ENCODE assay signal across 21 mouse cellular contexts in genomic region chr5:99591348-99591747, GRCm38 (mm10).
DNase-seq lines count a peak whose midpoint lies in the region; ATAC-seq and TF ChIP-seq lines count a peak whose summit lies in the region.
"Had no signal": no experiment of that assay in that cellular context is flagged by ENCODE, and none has a peak within 500 bp of the region (broad histone marks: within the 10 kb centered on the region; RNA-seq: fewer than 3 reads in every experiment).

No protein-coding gene starts in this region.

- H3K4me1 ChIP-seq in liver, adult 2 months (ENCODE audit: control insufficient read depth, insufficient read depth, low read length), result no peaks in the 10 kb centered on the region; the same call in 1 of the 2 replicates
- H3K4me1 ChIP-seq in intestine, embryonic 15.5 days (replicated peaks), result no peaks in the 10 kb centered on the region
- peaks cover 5% of the 10 kb centered on the region; the same call in 1 of the 2 replicates for H3K4me1 ChIP-seq in limb, embryonic 11.5 days (ENCODE audit: control insufficient read depth, insufficient read depth, low read length)
- H3K4me1 ChIP-seq: heart, embryonic 10.5 days; hindbrain, embryonic 12.5 days had no signal

- peak; percentile 56; the same call in 1 of the 2 replicates for ATAC-seq in intestine, embryonic 15.5 days
- ATAC-seq in limb, embryonic 11.5 days (ENCODE audit: insufficient number of reproducible peaks, low FRiP score, low TSS enrichment, low read depth), result peak; percentile 9; the same call in 1 of the 2 replicates
- ATAC-seq: activated CD4-positive, CD25-positive, alpha-beta regulatory T cell, adult 4 months; forebrain, embryonic 14.5 days; Patski had no signal

- H3K9me3 ChIP-seq in intestine, embryonic 15.5 days, result no peaks in the 10 kb centered on the region
- H3K9me3 ChIP-seq in limb, embryonic 11.5 days (ENCODE audit: control insufficient read depth, low read length), result no peaks in the 10 kb centered on the region
- H3K9me3 ChIP-seq: heart, embryonic 10.5 days had no signal

- H3K79me2 ChIP-seq in liver, adult 2 months (ENCODE audit: control insufficient read depth, insufficient read depth, low read length), result no peaks in the 10 kb centered on the region

- H3K4me2 ChIP-seq in intestine, embryonic 15.5 days (replicated peaks), result no peak overlapping the region
- no peak overlapping the region for H3K4me2 ChIP-seq in limb, embryonic 11.5 days (ENCODE audit: low read depth, severe bottlenecking)
- H3K4me2 ChIP-seq: hindbrain, embryonic 12.5 days had no signal

- WGBS in liver, adult 2 months, result 39% methylated on average over 6 of the region's 6 CpGs
- WGBS in intestine, embryonic 15.5 days, result 48% methylated on average over 6 of the region's 6 CpGs
- 19% methylated on average over 6 of the region's 6 CpGs for WGBS in limb, embryonic 11.5 days

- no peak for TF ChIP-seq CTCF in liver, adult 2 months (IDR thresholded peaks at IDR 0.05; ENCODE audit: low read depth, low read length)

- H3K9ac ChIP-seq in liver, adult 2 months (ENCODE audit: low read depth, low read length), result no peak overlapping the region
- H3K9ac ChIP-seq in intestine, embryonic 15.5 days, result no peak overlapping the region
- H3K9ac ChIP-seq in limb, embryonic 11.5 days (ENCODE audit: low read length), result no peak overlapping the region
- H3K9ac ChIP-seq: hindbrain, embryonic 12.5 days had no signal

- H3K27me3 ChIP-seq in liver, adult 2 months (ENCODE audit: control insufficient read depth, insufficient read depth, low read length), result peaks cover 3% of the 10 kb centered on the region; the same call in 1 of the 2 replicates
- H3K27me3 ChIP-seq in intestine, embryonic 15.5 days (replicated peaks), result no peaks in the 10 kb centered on the region
- H3K27me3 ChIP-seq in limb, embryonic 11.5 days (ENCODE audit: control insufficient read depth, insufficient read depth, low read length), result no peaks in the 10 kb centered on the region
- H3K27me3 ChIP-seq: CH12.LX; hindbrain, embryonic 12.5 days had no signal

- DNase-seq in liver, adult 2 months (ENCODE audit: extremely low read depth, low read depth, low spot score), result peak; percentile 94
- DNase-seq in liver, result no peak
- DNase-seq in limb, embryonic 11.5 days (ENCODE audit: low spot score), result no peak
- no peak for DNase-seq in cerebellum, adult 18-20 months
- no peak for DNase-seq in embryo, embryonic 11 days
- DNase-seq: adrenal gland, postnatal 14 days; cerebellum, adult 11-12 months; cerebellum, adult 9-11 months; cerebellum, postnatal 36 days; gastrocnemius, postnatal 14 days; heart, postnatal 10 days; heart, postnatal 4 days had no signal

- no peak for TF ChIP-seq POLR2A in liver, adult 2 months (IDR thresholded peaks at IDR 0.05; ENCODE audit: extremely low read depth, insufficient read depth, low read length)

- H3K36me3 ChIP-seq in liver, adult 2 months (ENCODE audit: control insufficient read depth, insufficient read depth, low read length), result no peaks in the 10 kb centered on the region
- H3K36me3 ChIP-seq in intestine, embryonic 15.5 days, result no peaks in the 10 kb centered on the region
- H3K36me3 ChIP-seq in limb, embryonic 11.5 days (ENCODE audit: control insufficient read depth, insufficient read depth, low read length), result no peaks in the 10 kb centered on the region
- H3K36me3 ChIP-seq: embryonic facial prominence, embryonic 10.5 days; forebrain, embryonic 10.5 days; heart, embryonic 10.5 days; hindbrain, embryonic 12.5 days had no signal

- no peak overlapping the region for H3K27ac ChIP-seq in liver, adult 2 months (replicated peaks; ENCODE audit: insufficient read depth, low read depth, low read length)
- H3K27ac ChIP-seq in intestine, embryonic 15.5 days, result no peak overlapping the region
- no peak overlapping the region for H3K27ac ChIP-seq in limb, embryonic 11.5 days (replicated peaks; ENCODE audit: low read depth, low read length)
- H3K27ac ChIP-seq: embryonic facial prominence, embryonic 10.5 days; forebrain, embryonic 10.5 days; heart, embryonic 10.5 days; hindbrain, embryonic 12.5 days had no signal

- no peak overlapping the region for H3K4me3 ChIP-seq in liver, adult 2 months (ENCODE audit: insufficient read depth, low read depth, low read length)
- H3K4me3 ChIP-seq in intestine, embryonic 15.5 days (replicated peaks), result no peak overlapping the region
- no peak overlapping the region for H3K4me3 ChIP-seq in limb, embryonic 11.5 days (ENCODE audit: low read depth, low read length)
- H3K4me3 ChIP-seq: embryonic facial prominence, embryonic 10.5 days; forebrain, embryonic 10.5 days; heart, embryonic 10.5 days; hindbrain, embryonic 12.5 days had no signal
